Mouse (Mus musculus) C2C12 (cell line): ENCODE measurements around the gene Prss46.

ENCODE experiments used
- CEBPB ChIP-seq: IDR thresholded peaks from one replicate; pipeline ENCODE4 v1.6.1; 2011; ENCODE audit warnings: low read depth, mild to moderate bottlenecking, control low read depth, moderate library complexity
- CTCF ChIP-seq: IDR thresholded peaks from one replicate; pipeline ENCODE4 v1.5.1; 2011; ENCODE audit not compliant: control insufficient read depth, insufficient read depth, insufficient read length
- FOSL1 ChIP-seq: IDR thresholded peaks from one replicate; pipeline ENCODE4 v1.8.0; 2011; ENCODE audit warnings: mild to moderate bottlenecking, low read length; ENCODE audit not compliant: poor library complexity, insufficient read depth, severe bottlenecking
- MYOD1 ChIP-seq: IDR thresholded peaks from one replicate; pipeline ENCODE4 v1.6.1; 2011; ENCODE audit warnings: low read depth; ENCODE audit not compliant: control insufficient read depth, insufficient read length
- MYOG ChIP-seq: IDR thresholded peaks from one replicate; pipeline ENCODE4 v1.6.1; 2011; ENCODE audit not compliant: control insufficient read depth, insufficient read length; ENCODE audit errors: extremely low read depth
- USF1 ChIP-seq: IDR thresholded peaks from one replicate; pipeline ENCODE4 v1.6.1; 2011; ENCODE audit warnings: low read depth, mild to moderate bottlenecking, control low read depth, moderate library complexity

DNA sequence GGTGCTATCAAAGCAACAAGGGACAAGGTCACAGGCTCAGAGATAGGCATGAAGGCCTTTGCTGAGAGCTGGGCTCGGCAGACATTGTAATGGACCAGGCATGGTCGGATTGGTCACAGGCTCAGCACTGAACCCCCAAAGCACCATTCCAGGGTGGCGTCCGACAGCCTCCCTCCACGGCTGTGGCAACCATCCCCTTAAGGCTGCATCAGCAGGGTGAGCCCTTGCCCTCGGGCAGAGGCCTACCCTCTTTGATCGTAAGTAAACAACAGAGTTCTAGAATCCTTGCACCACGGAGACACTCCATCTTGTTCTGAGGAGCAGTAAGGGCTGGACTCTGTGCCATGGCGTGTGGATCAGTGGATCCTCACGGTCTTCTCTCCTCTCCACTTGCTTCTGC, at the start of gene Prss46:
- TF ChIP-seq CTCF (no peak), MYOG (no peak), FOSL1 (no peak), MYOD1 (no peak), USF1 (no peak), CEBPB (no peak)
